Mouse (Mus musculus) stomach, embryonic 14.5 days (tissue): ENCODE measurements around the gene Azin2. TPM values are rescaled to one million over a fixed set of nuclear protein-coding genes. Genes with fewer than 3 reads are reported as not detected.

ENCODE experiments used
- ATAC-seq: fragments of 200-750 bp; cut with Nextera tagmentation; 2 replicates; pipeline ENCODE4 v1.8.0; 2017; ENCODE audit warnings: low read depth, moderate TSS enrichment; ENCODE audit not compliant: insufficient number of reproducible peaks, insufficient read depth, low FRiP score
- H3K27ac ChIP-seq: fragments of 300-500 bp; sonication (generic); 2 replicates; pipeline ENCODE4 v1.5.1; 2014; ENCODE audit warnings: mild to moderate bottlenecking, low read length, moderate library complexity, mixed read lengths
- H3K27me3 ChIP-seq: fragments of 300-500 bp; sonication (generic); 2 replicates; pipeline ENCODE4 v1.6.1; 2014; ENCODE audit warnings: low read length, control low read depth, mixed read lengths; ENCODE audit not compliant: control insufficient read depth, insufficient read depth
- H3K36me3 ChIP-seq: fragments of 300-500 bp; sonication (generic); 2 replicates; pipeline ENCODE4 v1.6.1; 2014; ENCODE audit warnings: mild to moderate bottlenecking, control low read depth, low read length, moderate library complexity, mixed read lengths; ENCODE audit not compliant: control insufficient read depth, insufficient read depth
- H3K4me1 ChIP-seq: fragments of 300-500 bp; sonication (generic); 2 replicates; pipeline ENCODE4 v1.6.1; 2014; ENCODE audit warnings: low read length, control low read depth, mixed read lengths; ENCODE audit not compliant: control insufficient read depth, insufficient read depth
- H3K4me2 ChIP-seq: fragments of 300-500 bp; sonication (generic); replicated peaks from 2 replicates; pipeline ENCODE4 v1.6.1; 2014; ENCODE audit warnings: low read depth, low read length, control low read depth
- H3K4me3 ChIP-seq: fragments of 300-500 bp; sonication (generic); 2 replicates; pipeline ENCODE4 v1.5.1; 2014; ENCODE audit warnings: low read depth, low read length, control low read depth
- H3K9ac ChIP-seq: fragments of 300-500 bp; sonication (generic); replicated peaks from 2 replicates; pipeline ENCODE4 v1.6.1; 2014; ENCODE audit warnings: low read depth, mild to moderate bottlenecking, control low read depth, low read length, moderate library complexity, mixed read lengths
- H3K9me3 ChIP-seq: fragments of 300-500 bp; sonication (generic); 2 replicates; pipeline ENCODE4 v1.6.1; 2016; ENCODE audit warnings: low read depth, low read length, control low read depth; ENCODE audit not compliant: control insufficient read depth
- WGBS: fragments of 180-500 bp; shearing (Covaris S2); extraction: QIAGEN DNeasy Blood & Tissue Kit; methylation state at CpG from one replicate; pipeline ENCODE4 v1.1.7; 2014; 5-methylcytosine and 5-hydroxymethylcytosine counted together
- polyA plus RNA-seq: library from polyadenylated mRNA; unstranded; fragments of >200 nt; fragmentation: Nextera tagmentation; extraction: Ambion mirVana; gene quantifications from 2 replicates; pipeline ENCODE4 v1.2.1, GENCODE M21; 2014

The Azin2 gene
- polyA plus RNA-seq, 1 experiment from 2014 or later = 19.1 TPM

GRCm38 (mm10) chr4:128984600-128984999 lies 22.4 kb upstream of the Azin2 start:
- Histone ChIP-seq H3K27ac (no peak overlapping the region), H3K4me3 (no peak overlapping the region), H3K27me3 (no peaks in the 10 kb centered on the region), H3K36me3 (no peaks in the 10 kb centered on the region), H3K9ac (no peak overlapping the region), H3K4me2 (no peak overlapping the region), H3K9me3 (no peaks in the 10 kb centered on the region), H3K4me1 (no peaks in the 10 kb centered on the region)
- 51% methylated on average over 3 of the region's 3 CpGs for WGBS
- no peak for ATAC-seq

GRCm38 (mm10) chr4:128983656-128984055 lies 21.4 kb upstream of the Azin2 start:
- no peak for ATAC-seq
- H3K4me2 ChIP-seq = no peak overlapping the region
- no peak overlapping the region for H3K4me3 ChIP-seq
- no peaks in the 10 kb centered on the region for H3K4me1 ChIP-seq
- H3K9ac ChIP-seq = no peak overlapping the region
- H3K27me3 ChIP-seq = no peaks in the 10 kb centered on the region
- no peak overlapping the region for H3K27ac ChIP-seq
- 42% methylated on average over 2 of the region's 2 CpGs for WGBS
- H3K9me3 ChIP-seq = no peaks in the 10 kb centered on the region
- no peaks in the 10 kb centered on the region for H3K36me3 ChIP-seq

GRCm38 (mm10) chr4:128983151-128983550 lies 20.9 kb upstream of the Azin2 start:
- 40% methylated on average over 2 of the region's 2 CpGs for WGBS
- no peak for ATAC-seq
- Histone ChIP-seq H3K4me1 (no peaks in the 10 kb centered on the region), H3K4me3 (no peak overlapping the region), H3K36me3 (no peaks in the 10 kb centered on the region), H3K9ac (no peak overlapping the region), H3K4me2 (no peak overlapping the region), H3K27ac (no peak overlapping the region), H3K27me3 (no peaks in the 10 kb centered on the region), H3K9me3 (no peaks in the 10 kb centered on the region)

- H3K9ac ChIP-seq = no peak overlapping the region
- WGBS = 79% methylated on average over 11 of the region's 11 CpGs
- H3K9me3 ChIP-seq = no peaks in the 10 kb centered on the region
- no peak for ATAC-seq
- no peak overlapping the region for H3K27ac ChIP-seq
- H3K4me1 ChIP-seq = no peaks in the 10 kb centered on the region
- H3K4me3 ChIP-seq = no peak overlapping the region
- no peaks in the 10 kb centered on the region for H3K36me3 ChIP-seq
- H3K4me2 ChIP-seq = no peak overlapping the region
- H3K27me3 ChIP-seq = no peaks in the 10 kb centered on the region
Measured at GRCm38 (mm10) chr4:128981833-128982180, 19.6 kb upstream of the Azin2 start.

GRCm38 (mm10) chr4:128980890-128981832 lies 18.9 kb upstream of the Azin2 start:
- Histone ChIP-seq H3K4me2 (no peak overlapping the region), H3K9me3 (no peaks in the 10 kb centered on the region), H3K27ac (no peak overlapping the region), H3K27me3 (no peaks in the 10 kb centered on the region), H3K9ac (no peak overlapping the region), H3K4me3 (no peak overlapping the region), H3K4me1 (no peaks in the 10 kb centered on the region), H3K36me3 (no peaks in the 10 kb centered on the region)
- no peak for ATAC-seq
- WGBS = 77% methylated on average over 12 of the region's 12 CpGs

- ATAC-seq = no peak
- WGBS = 31% methylated on average over 1 of the region's 1 CpGs
- Histone ChIP-seq H3K9me3 (no peaks in the 10 kb centered on the region), H3K4me2 (no peak overlapping the region), H3K36me3 (no peaks in the 10 kb centered on the region), H3K9ac (no peak overlapping the region), H3K27me3 (no peaks in the 10 kb centered on the region), H3K4me1 (no peaks in the 10 kb centered on the region), H3K27ac (no peak overlapping the region), H3K4me3 (no peak overlapping the region)
Measured at GRCm38 (mm10) chr4:128978634-128979033, 16.4 kb upstream of the Azin2 start.

- H3K27me3 ChIP-seq = no peaks in the 10 kb centered on the region
- no peaks in the 10 kb centered on the region for H3K36me3 ChIP-seq
- H3K4me2 ChIP-seq = no peak overlapping the region
- H3K4me3 ChIP-seq = no peak overlapping the region
- H3K9me3 ChIP-seq = no peaks in the 10 kb centered on the region
- no peak overlapping the region for H3K9ac ChIP-seq
- no peaks in the 10 kb centered on the region for H3K4me1 ChIP-seq
- WGBS = 60% methylated on average over 3 of the region's 3 CpGs
- no peak for ATAC-seq
- no peak overlapping the region for H3K27ac ChIP-seq
Measured at GRCm38 (mm10) chr4:128977217-128977616, 15.0 kb upstream of the Azin2 start.

GRCm38 (mm10) chr4:128976577-128976976 lies 14.3 kb upstream of the Azin2 start:
- no peaks in the 10 kb centered on the region for H3K9me3 ChIP-seq
- no peak overlapping the region for H3K9ac ChIP-seq
- no peaks in the 10 kb centered on the region for H3K4me1 ChIP-seq
- WGBS = 70% methylated on average over 4 of the region's 4 CpGs
- H3K4me3 ChIP-seq = no peak overlapping the region
- no peak for ATAC-seq
- H3K27me3 ChIP-seq = no peaks in the 10 kb centered on the region
- no peaks in the 10 kb centered on the region for H3K36me3 ChIP-seq
- no peak overlapping the region for H3K27ac ChIP-seq
- no peak overlapping the region for H3K4me2 ChIP-seq

- no peak overlapping the region for H3K9ac ChIP-seq
- WGBS = 84% methylated on average over 8 of the region's 8 CpGs
- H3K4me3 ChIP-seq = no peak overlapping the region
- H3K4me1 ChIP-seq = no peaks in the 10 kb centered on the region
- ATAC-seq = no peak
- H3K27me3 ChIP-seq = no peaks in the 10 kb centered on the region
- no peak overlapping the region for H3K27ac ChIP-seq
- H3K4me2 ChIP-seq = no peak overlapping the region
- no peaks in the 10 kb centered on the region for H3K36me3 ChIP-seq
- no peaks in the 10 kb centered on the region for H3K9me3 ChIP-seq
Measured at GRCm38 (mm10) chr4:128974677-128975076, 12.4 kb upstream of the Azin2 start.
